Mouse (Mus musculus) thymus, adult 2 months (tissue): Measurements from ENCODE around the gene Syt17.

ENCODE experiments used
- CTCF ChIP-seq: fragments of 200-500 bp; IDR thresholded peaks from 2 replicates; pipeline ENCODE4 v1.5.1; 2012; ENCODE audit warnings: mild to moderate bottlenecking, control low read depth, low read length, moderate library complexity, borderline replicate concordance; ENCODE audit not compliant: control insufficient read depth, poor library complexity, insufficient read depth; ENCODE audit errors: extremely low read depth
- POLR2A ChIP-seq: fragments of 200-500 bp; IDR thresholded peaks from 2 replicates; pipeline ENCODE4 v1.6.1; 2012; ENCODE audit warnings: mild to moderate bottlenecking, low read length, control low read depth, moderate library complexity; ENCODE audit not compliant: control insufficient read depth, poor library complexity, insufficient read depth; ENCODE audit errors: extremely low read depth

DNA sequence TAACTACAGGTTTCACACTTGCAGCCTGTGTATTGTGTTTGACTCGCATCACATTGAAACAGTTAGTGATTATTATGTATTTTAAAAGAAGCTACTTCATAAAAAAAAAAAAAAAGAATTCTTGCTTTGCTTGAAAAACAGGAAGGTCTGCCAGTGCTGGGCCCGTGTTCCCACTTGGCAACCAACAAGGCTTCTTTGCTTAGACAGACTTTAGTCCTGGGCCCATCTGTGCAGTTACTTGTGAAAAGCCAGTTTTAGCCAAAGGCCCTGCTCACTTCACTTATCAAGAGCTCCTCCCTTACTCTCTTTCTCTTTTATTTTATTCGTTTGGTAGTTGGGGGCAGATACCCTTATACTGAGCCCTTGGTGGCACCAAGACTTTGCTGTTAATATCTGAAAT lies 36.1 kb downstream of the Syt17 start:
- TF ChIP-seq CTCF (no peak), POLR2A (no peak)
